Mouse (Mus musculus) frontal cortex, postnatal 10 days (tissue): ENCODE results near the gene Gm17783.
"Not testable (repeated sequence)": the region's sequence is repeated elsewhere in the genome, so short reads cannot be mapped to it uniquely, and the experiment has no call there.

Experiments
- DNase-seq, 2 experiments: peaks; one replicate each; pipeline ENCODE4 v3.0.0; 2022; ENCODE audit warnings: low spot score in 2 of 2, mixed read lengths in 1 of 2

Gene Gm17783

GRCm38 (mm10) chr16:45531950-45532349 lies at the start of gene Gm17783:
Gm17783 (minus strand) TSS chr16:45532050.
- no peak for DNase-seq

GRCm38 (mm10) chr16:45579883-45580282 lies 48.0 kb upstream of the Gm17783 start:
- no peak for DNase-seq

GRCm38 (mm10) chr16:45572307-45572706 lies 40.5 kb upstream of the Gm17783 start:
- DNase-seq, result no peak

GRCm38 (mm10) chr16:45561747-45562146 lies 29.9 kb upstream of the Gm17783 start:
- no peak for DNase-seq

GRCm38 (mm10) chr16:45551579-45551978 lies 19.7 kb upstream of the Gm17783 start:
- no peak for DNase-seq

- no peak for DNase-seq
These were observed 16.1 kb upstream of the Gm17783 start for GRCm38 (mm10) chr16:45547982-45548381.

- DNase-seq, result no peak
These were observed 12.5 kb upstream of the Gm17783 start for GRCm38 (mm10) chr16:45544341-45544740.

- no peak for DNase-seq
These were observed 10.3 kb upstream of the Gm17783 start for GRCm38 (mm10) chr16:45542108-45542507.

- DNase-seq, result not testable (repeated sequence)
These were observed 6.5 kb upstream of the Gm17783 start for GRCm38 (mm10) chr16:45538342-45538741.

GRCm38 (mm10) chr16:45535009-45535408 lies 3.2 kb upstream of the Gm17783 start, which contains the start of gene Slc9c1:
Slc9c1 (plus strand) TSS chr16:45535309.
- DNase-seq, result no peak

GRCm38 (mm10) chr16:45525551-45525950 lies 6.3 kb downstream of the Gm17783 start:
- DNase-seq, result no peak

GRCm38 (mm10) chr16:45495326-45495725 lies 36.5 kb downstream of the Gm17783 start:
- DNase-seq, result no peak

GRCm38 (mm10) chr16:45492927-45493326 lies 38.9 kb downstream of the Gm17783 start, which contains the start of gene Gm609:
Gm609 (minus strand) TSS chr16:45492969.
- no peak for DNase-seq

GRCm38 (mm10) chr16:45476991-45477390 lies 54.9 kb downstream of the Gm17783 start:
- no peak for DNase-seq

GRCm38 (mm10) chr16:45471836-45472235 lies 60.0 kb downstream of the Gm17783 start:
- DNase-seq, result not testable (repeated sequence)
